Mouse (Mus musculus) heart, embryonic 11.5 days (tissue): ENCODE measurements around the gene Lrrc8c. TPM values are rescaled to one million over a fixed set of nuclear protein-coding genes. Genes with fewer than 3 reads are reported as not detected.

Experiments used
- ATAC-seq: fragments of 200-750 bp; cut with Nextera tagmentation; replicated peaks from 2 replicates; pipeline ENCODE4 v1.8.0; 2017; ENCODE audit warnings: moderate library complexity; ENCODE audit not compliant: insufficient number of reproducible peaks, low FRiP score, low TSS enrichment
- H3K27ac ChIP-seq: fragments of 300-500 bp; sonication (generic); 2 replicates; pipeline ENCODE4 v1.5.1; 2014; ENCODE audit warnings: mild to moderate bottlenecking, low read depth, low read length
- H3K27me3 ChIP-seq: fragments of 300-500 bp; sonication (generic); 2 replicates; pipeline ENCODE4 v1.6.1; 2014; ENCODE audit warnings: mild to moderate bottlenecking, low read length, mixed read lengths; ENCODE audit not compliant: control insufficient read depth, insufficient read depth
- H3K36me3 ChIP-seq: fragments of 300-500 bp; sonication (generic); 2 replicates; pipeline ENCODE4 v1.6.1; 2014; ENCODE audit warnings: mild to moderate bottlenecking, low read length, moderate library complexity, mixed read lengths; ENCODE audit not compliant: control insufficient read depth, insufficient read depth
- H3K4me1 ChIP-seq: fragments of 300-500 bp; sonication (generic); 2 replicates; pipeline ENCODE4 v1.6.1; 2014; ENCODE audit warnings: low read length; ENCODE audit not compliant: control insufficient read depth, insufficient read depth
- H3K4me2 ChIP-seq: fragments of 300-500 bp; sonication (generic); 2 replicates; pipeline ENCODE4 v1.6.1; 2014; ENCODE audit warnings: mild to moderate bottlenecking, moderate library complexity
- H3K4me3 ChIP-seq: fragments of 300-500 bp; sonication (generic); 2 replicates; pipeline ENCODE4 v1.5.1; 2014; ENCODE audit warnings: low read depth, low read length
- H3K9ac ChIP-seq: fragments of 300-500 bp; sonication (generic); 2 replicates; pipeline ENCODE4 v1.6.1; 2014; ENCODE audit warnings: mild to moderate bottlenecking, low read depth, low read length, moderate library complexity
- H3K9me3 ChIP-seq: fragments of 300-500 bp; sonication (generic); replicated peaks from 2 replicates; pipeline ENCODE4 v1.6.1; 2016; ENCODE audit warnings: low read length; ENCODE audit not compliant: control insufficient read depth
- WGBS: fragments of 180-500 bp; shearing (Covaris S2); extraction: QIAGEN DNeasy Blood & Tissue Kit; methylation state at CpG from one replicate; pipeline ENCODE4 v1.1.7; 2014; ENCODE audit not compliant: insufficient replicate concordance; 5-methylcytosine and 5-hydroxymethylcytosine counted together
- polyA plus RNA-seq: library from polyadenylated mRNA; unstranded; fragments of >200 nt; fragmentation: Nextera tagmentation; extraction: Ambion mirVana; gene quantifications from 2 replicates; pipeline ENCODE4 v1.2.1, GENCODE M21; 2014

The Lrrc8c gene
- polyA plus RNA-seq, 1 experiment from 2014 or later, result 33.5 TPM

DNA sequence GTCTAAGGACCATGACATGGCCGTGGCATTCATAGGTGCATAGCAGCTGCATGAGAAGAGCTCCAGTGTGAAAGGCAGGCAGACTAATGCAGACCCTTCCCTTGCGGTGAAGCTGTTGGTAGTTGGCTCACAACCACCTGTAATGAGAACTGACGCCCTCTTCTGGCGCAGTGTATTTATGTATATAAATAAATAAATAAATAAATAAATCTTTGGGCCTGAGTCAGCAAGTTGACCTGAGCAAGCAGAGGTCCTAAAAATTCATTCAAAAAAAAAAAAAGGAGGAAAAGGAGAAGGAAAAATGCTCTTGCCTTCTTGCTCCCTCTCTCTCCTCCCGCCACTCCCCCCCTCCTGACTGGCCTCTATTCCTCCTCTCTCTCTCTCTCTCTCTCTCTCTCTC is 81.8 kb downstream of the Lrrc8c start:
- Histone ChIP-seq H3K9ac (no peak overlapping the region), H3K4me1 (peaks cover 13% of the 10 kb centered on the region; the same call in 1 of the 2 replicates), H3K4me2 (no peak overlapping the region), H3K27ac (no peak overlapping the region), H3K27me3 (no peaks in the 10 kb centered on the region), H3K9me3 (no peaks in the 10 kb centered on the region), H3K4me3 (no peak overlapping the region), H3K36me3 (0 out of 2 replicates have a peak, but pooled peaks cover 2% of the 10 kb centered on the region)
- 73% methylated on average over 4 of the region's 5 CpGs for WGBS
- no peak for ATAC-seq

DNA sequence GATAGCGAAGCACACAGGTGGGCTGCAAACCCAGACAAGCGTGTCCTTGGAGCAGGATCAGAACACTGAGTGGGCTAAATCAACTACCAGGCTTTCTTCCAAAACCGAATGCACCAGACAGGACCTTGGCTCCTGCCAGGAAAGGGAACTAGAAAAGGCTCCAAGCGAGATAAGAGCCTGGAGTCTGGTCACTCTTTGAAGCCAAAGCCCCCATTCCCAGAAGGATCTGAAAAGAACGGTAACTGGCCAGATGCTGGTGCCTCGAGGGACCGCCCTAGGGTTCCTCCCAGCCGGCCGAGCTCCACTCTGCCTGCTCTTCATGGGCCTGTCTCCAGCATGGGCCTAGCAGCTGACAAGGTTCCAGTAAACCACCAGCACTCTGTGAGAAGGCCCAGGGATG is 83.4 kb downstream of the Lrrc8c start:
- Histone ChIP-seq H3K9ac (no peak overlapping the region), H3K27me3 (no peaks in the 10 kb centered on the region), H3K9me3 (no peaks in the 10 kb centered on the region), H3K4me3 (no peak overlapping the region), H3K4me1 (peaks cover 13% of the 10 kb centered on the region; the same call in 1 of the 2 replicates), H3K4me2 (no peak overlapping the region), H3K36me3 (peaks cover 11% of the 10 kb centered on the region), H3K27ac (no peak overlapping the region)
- no peak for ATAC-seq
- WGBS, result 52% methylated on average over 9 of the region's 9 CpGs

DNA sequence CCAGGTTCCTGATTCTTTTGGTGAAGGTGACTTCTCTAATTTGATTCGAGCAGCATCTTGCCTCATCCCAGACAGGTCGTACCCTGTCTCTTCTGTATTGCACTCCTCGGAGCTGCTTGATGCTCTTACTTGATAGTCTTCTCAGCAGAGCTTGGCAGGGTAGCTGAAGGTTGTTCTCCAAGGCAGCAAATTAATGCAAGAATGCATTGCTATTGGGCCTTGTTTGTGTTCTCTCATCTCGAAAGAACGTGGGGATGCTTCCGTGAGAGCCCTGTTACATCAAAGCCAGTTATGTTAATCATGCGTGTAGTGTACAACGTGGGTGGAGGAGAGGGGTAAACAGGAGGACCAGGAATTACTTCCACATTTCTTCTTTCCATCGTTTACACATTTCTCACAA is 86.5 kb downstream of the Lrrc8c start:
- no peaks in the 10 kb centered on the region for H3K9me3 ChIP-seq
- ATAC-seq, result no peak
- H3K4me2 ChIP-seq, result no peak overlapping the region
- H3K4me3 ChIP-seq, result no peak overlapping the region
- H3K27me3 ChIP-seq, result no peaks in the 10 kb centered on the region
- no peak overlapping the region for H3K27ac ChIP-seq
- peaks cover 6% of the 10 kb centered on the region; the same call in 1 of the 2 replicates for H3K4me1 ChIP-seq
- peaks cover 24% of the 10 kb centered on the region for H3K36me3 ChIP-seq
- WGBS, result 88% methylated on average over 9 of the region's 9 CpGs
- no peak overlapping the region for H3K9ac ChIP-seq

DNA sequence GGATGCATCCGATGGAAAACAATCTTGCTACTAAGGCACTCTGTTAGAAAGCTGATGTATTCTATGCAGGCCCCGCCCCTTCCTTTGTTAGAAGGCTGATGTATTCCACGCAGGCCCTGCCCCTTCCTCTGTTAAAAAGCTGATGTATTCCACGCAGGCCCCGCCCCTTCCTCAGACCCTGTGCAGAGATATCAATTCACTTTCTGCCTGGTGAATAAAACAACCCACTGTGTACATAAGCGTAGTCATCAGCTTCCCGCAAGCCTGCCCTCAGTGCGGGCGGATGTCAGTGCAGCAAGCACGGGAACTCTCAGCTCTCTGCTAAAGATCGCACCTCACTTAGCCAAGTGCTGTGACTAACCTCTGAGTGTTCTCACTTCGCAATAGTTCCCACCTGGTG is 90.5 kb downstream of the Lrrc8c start:
- peaks cover 24% of the 10 kb centered on the region for H3K36me3 ChIP-seq
- no peak overlapping the region for H3K27ac ChIP-seq
- no peak overlapping the region for H3K9ac ChIP-seq
- no peak overlapping the region for H3K4me2 ChIP-seq
- WGBS, result 72% methylated on average over 12 of the region's 12 CpGs
- no peaks in the 10 kb centered on the region for H3K27me3 ChIP-seq
- no peak overlapping the region for H3K4me3 ChIP-seq
- no peaks in the 10 kb centered on the region for H3K9me3 ChIP-seq
- H3K4me1 ChIP-seq, result no peaks in the 10 kb centered on the region
- 0 out of 2 replicates have a peak, but pooled peaks have one; percentile 52 for ATAC-seq

DNA sequence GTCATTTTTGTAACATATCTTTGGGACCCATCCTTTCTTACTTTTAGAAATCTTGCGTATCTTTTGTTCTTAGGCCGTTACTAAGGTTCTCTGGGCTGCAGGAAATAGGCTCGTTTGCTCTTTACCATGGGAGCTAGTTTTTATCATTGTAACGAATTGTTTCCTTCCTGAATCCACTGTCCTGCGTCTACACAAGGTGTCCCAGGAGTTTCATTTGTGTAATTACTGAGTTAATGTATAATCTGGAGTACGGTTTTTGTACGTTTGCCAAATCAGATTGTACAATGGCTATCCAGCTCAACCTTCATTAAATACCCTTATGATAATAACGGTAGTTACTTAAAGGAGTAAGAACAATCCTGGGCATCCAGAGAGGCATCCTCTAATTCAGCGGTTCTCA is 93.8 kb downstream of the Lrrc8c start:
- 72% methylated on average over 9 of the region's 9 CpGs for WGBS

DNA sequence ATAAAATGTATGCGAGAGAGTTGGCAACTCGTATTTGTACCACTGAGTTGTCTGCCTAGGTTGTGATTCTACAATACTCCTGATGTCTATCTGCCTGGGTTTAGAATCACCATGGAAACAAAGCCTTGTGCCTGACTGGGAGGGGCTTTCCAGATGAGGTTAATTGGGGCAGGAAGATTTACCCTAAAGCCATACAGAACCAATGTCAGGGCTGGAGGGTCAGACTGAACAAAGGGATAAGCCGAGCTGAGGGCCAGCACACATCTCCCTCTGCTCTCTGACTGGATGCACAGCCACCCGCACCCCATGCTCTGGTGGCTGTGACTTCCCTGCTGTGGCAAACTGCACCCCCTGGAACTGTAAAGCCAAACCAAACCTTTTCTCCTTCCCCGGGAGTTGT is 94.8 kb downstream of the Lrrc8c start:
- H3K4me1 ChIP-seq, result no peaks in the 10 kb centered on the region
- no peaks in the 10 kb centered on the region for H3K27me3 ChIP-seq
- no peak overlapping the region for H3K9ac ChIP-seq
- H3K9me3 ChIP-seq, result no peaks in the 10 kb centered on the region
- 66% methylated on average over 5 of the region's 5 CpGs for WGBS
- H3K4me2 ChIP-seq, result no peak overlapping the region
- no peak for ATAC-seq
- H3K27ac ChIP-seq, result no peak overlapping the region
- H3K4me3 ChIP-seq, result no peak overlapping the region
- H3K36me3 ChIP-seq, result peaks cover 3% of the 10 kb centered on the region

More for the DNA sequence above, 93.8 kb downstream of the Lrrc8c start:
- Histone ChIP-seq H3K9me3 (no peaks in the 10 kb centered on the region), H3K4me2 (no peak overlapping the region), H3K4me3 (no peak overlapping the region), H3K36me3 (peaks cover 10% of the 10 kb centered on the region), H3K9ac (no peak overlapping the region), H3K27ac (no peak overlapping the region), H3K4me1 (no peaks in the 10 kb centered on the region), H3K27me3 (no peaks in the 10 kb centered on the region)
- no peak for ATAC-seq

DNA sequence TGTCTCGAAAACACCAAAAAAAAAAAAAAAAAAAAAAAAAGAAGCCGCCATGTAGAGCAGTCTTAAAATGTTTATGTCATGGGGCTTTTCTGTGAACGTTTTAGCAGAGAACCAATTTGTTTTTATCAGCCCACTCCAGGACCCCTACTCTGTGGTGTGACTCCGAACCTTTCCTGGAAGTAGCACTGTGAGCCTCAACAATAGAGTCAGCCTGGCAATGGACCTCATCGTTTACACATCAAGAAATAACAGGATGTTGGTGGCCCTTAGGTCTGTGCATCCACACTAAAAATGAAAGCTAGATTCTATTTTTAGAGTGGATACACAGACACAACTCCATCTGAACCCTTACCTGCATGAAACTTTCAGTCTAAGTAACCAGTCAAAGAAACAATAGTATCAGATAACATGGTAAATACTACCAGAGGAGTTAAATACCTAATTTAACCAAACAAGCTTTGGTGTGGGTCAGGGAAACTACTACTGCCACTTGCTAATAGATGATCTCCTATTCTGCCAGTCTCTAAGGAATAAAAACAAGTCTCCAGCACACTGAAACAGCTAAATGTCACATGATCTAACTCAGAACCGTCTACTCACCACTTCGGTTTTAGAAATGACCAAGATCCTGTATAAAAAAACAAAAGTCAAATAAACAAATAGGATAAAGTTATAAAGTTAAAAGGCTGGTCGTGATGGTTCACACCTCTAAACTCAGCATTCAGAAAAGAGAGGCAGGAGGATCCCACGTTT is 95.7 kb downstream of the Lrrc8c start:
- Histone ChIP-seq H3K9me3 (no peaks in the 10 kb centered on the region), H3K36me3 (no peaks in the 10 kb centered on the region), H3K27me3 (no peaks in the 10 kb centered on the region), H3K4me2 (no peak overlapping the region), H3K4me1 (no peaks in the 10 kb centered on the region), H3K27ac (no peak overlapping the region), H3K4me3 (no peak overlapping the region), H3K9ac (no peak overlapping the region)
- 65% methylated on average over 9 of the region's 9 CpGs for WGBS
- ATAC-seq, result no peak

DNA sequence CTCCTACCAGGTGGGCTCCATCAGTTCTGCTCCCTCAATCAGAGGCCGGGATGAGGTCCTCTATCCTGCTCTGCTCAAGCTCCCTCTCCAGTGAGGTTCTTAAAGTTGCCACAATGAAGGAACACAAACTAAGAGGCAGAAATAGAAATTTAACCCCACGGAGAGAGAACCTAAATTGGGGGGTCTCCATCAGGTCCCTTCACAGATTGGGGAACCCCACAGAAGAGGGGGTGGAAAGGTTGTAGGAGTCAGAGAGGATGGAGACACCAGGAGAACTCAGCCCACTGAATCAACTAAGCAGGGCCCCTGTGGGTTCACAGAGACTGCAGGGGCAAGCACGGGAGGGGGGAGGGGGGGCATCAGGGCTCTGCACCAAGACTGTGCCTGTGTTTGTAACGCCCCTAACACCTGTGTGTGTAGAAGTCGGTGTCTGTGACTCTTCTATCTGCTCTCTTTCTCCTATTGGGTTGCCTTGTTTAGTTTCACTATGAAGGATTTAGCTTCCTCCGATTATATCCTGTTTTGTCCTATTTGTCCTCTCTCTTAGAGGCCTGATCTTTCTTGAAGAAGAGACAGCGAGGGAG is 96.8 kb downstream of the Lrrc8c start:
- no peak overlapping the region for H3K4me2 ChIP-seq
- no peaks in the 10 kb centered on the region for H3K9me3 ChIP-seq
- ATAC-seq, result no peak
- no peaks in the 10 kb centered on the region for H3K36me3 ChIP-seq
- H3K4me3 ChIP-seq, result no peak overlapping the region
- 60% methylated on average over 7 of the region's 7 CpGs for WGBS
- no peak overlapping the region for H3K27ac ChIP-seq
- no peak overlapping the region for H3K9ac ChIP-seq
- H3K27me3 ChIP-seq, result no peaks in the 10 kb centered on the region
- no peaks in the 10 kb centered on the region for H3K4me1 ChIP-seq

DNA sequence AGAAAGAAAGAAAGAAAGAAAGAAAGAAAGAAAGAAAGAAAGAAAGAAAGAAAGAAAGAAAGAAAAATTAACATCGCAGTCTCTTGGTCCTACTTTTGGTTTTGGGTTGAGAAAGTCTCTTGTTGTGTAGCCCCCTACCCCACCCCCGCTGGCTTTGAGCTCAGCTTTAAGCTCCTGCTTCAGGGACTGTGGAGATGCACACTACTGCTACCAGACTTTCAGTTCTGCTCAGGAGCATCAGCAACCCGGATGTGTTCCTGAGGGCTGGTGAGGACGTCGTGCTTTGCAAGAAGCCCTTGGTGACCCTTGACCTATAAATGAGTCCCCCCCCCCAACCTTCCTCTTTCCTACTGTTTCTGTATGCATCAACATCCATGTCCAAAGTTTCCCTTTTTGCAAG is 97.3 kb downstream of the Lrrc8c start:
- Histone ChIP-seq H3K4me1 (no peaks in the 10 kb centered on the region), H3K4me2 (no peak overlapping the region), H3K4me3 (no peak overlapping the region), H3K9ac (no peak overlapping the region), H3K27me3 (no peaks in the 10 kb centered on the region), H3K27ac (no peak overlapping the region), H3K36me3 (no peaks in the 10 kb centered on the region), H3K9me3 (no peaks in the 10 kb centered on the region)
- WGBS, result 72% methylated on average over 5 of the region's 5 CpGs
- ATAC-seq, result no peak
